Mouse (Mus musculus): ENCODE data around the gene Fank1. TPM values are rescaled to one million over a fixed set of nuclear protein-coding genes. Genes with fewer than 3 reads are reported as not detected.

Fank1 gene
- 1.3 and 1.6 TPM in 2 replicates for polyA plus RNA-seq (2012; rRNA removed)

- DNase-seq (ENCODE audit: low read depth) = no peak
Measured at GRCm38 (mm10) chr7:133776626-133776996, at the start of gene Fank1. TSS of gene Fank1 (plus strand) at chr7:133776861.

- DNase-seq (ENCODE audit: low read depth) = no peak
Measured at GRCm38 (mm10) chr7:133727027-133727426, 49.6 kb upstream of the Fank1 start.

GRCm38 (mm10) chr7:133729351-133729750 is 47.3 kb upstream of the Fank1 start:
- DNase-seq (ENCODE audit: low read depth) = no peak

- no peak for DNase-seq (ENCODE audit: low read depth)
Measured at GRCm38 (mm10) chr7:133730324-133731191, 46.1 kb upstream of the Fank1 start.

- no peak for DNase-seq (ENCODE audit: low read depth)
Measured at GRCm38 (mm10) chr7:133731971-133732645, 44.6 kb upstream of the Fank1 start.

- DNase-seq (ENCODE audit: low read depth) = no peak
Measured at GRCm38 (mm10) chr7:133740558-133740957, 36.1 kb upstream of the Fank1 start.

DNA sequence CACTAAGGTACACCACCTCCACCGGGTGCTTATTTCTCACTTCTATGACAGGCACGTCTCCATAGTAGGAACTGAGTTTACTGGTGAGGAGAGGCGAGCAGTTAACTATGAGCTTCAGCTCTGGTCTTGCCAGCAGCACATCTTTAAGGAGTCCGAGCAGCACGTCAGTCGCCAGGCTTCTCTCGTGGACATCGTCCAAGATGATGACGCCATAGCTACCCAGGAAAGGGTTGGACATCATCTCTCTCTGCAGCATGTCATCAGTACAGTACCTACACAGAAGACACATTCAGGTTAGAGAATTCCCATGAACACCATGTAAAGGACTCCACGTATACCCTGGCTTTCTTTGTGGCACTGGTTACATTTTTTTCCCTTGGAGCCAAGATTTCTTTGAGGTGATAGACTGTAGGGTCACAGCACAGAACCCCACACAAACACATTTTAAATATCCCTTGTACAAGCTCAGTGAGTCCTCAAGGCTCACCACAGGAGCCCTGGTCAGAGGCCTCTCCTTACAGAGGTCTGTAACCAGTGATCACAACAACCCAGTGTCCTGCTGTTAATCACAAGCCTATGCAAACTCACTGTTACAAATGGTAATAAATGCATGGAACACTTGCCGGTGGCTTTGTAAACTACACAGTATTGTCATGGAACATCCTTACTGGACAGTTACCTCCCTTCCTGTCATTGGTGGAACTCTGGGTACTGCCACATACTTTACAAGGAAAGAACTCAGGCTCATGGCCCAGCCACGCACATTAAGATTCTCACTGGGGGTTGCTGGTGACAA is 33.9 kb upstream of the Fank1 start:
- no peak for DNase-seq (ENCODE audit: low read depth)

- DNase-seq (ENCODE audit: low read depth) = no peak
Measured at GRCm38 (mm10) chr7:133743611-133744010, 33.0 kb upstream of the Fank1 start.

GRCm38 (mm10) chr7:133744209-133744608 is 32.5 kb upstream of the Fank1 start:
- DNase-seq (ENCODE audit: low read depth) = no peak

- DNase-seq (ENCODE audit: low read depth) = no peak
Measured at GRCm38 (mm10) chr7:133744701-133745100, 32.0 kb upstream of the Fank1 start.

DNA sequence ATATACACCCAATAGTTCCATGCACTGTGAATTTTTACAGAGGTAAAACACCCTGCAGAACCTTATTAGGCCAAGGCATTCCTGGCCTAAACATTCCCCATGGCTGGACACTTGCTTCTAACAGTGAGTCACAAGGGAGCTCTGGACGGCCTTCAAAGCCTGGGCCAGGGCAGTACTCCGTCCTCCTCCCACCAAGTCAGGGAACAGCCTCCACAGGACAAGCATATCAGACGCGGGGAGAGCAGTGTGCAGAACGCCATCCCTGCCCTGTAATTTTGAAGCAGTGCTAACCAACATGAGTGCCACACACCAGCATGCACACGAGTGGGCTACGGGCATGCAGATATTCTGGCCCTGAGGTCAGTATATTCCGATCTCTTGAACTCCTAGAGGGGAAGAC is 29.3 kb upstream of the Fank1 start:
- DNase-seq (ENCODE audit: low read depth) = no peak

DNA sequence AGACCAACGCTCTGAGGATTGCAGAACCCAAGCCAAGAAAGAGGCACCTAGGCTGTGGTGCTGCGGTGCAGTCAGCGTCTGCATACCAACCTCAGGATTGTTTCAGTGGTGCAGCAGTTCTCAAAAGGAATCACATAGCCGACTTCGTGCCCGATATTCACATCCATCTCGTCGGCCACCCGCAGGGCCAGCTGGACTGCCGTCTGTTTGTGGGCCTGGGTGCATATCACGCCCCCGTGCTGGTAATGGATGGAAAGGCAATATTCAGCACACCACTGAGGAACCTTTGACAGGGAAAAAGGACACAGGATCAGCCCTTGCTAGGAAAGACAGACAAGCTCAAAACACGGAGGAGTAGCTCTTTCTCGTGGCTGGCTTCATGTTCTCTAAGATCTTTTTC is 27.9 kb upstream of the Fank1 start:
- DNase-seq (ENCODE audit: low read depth) = no peak

- DNase-seq (ENCODE audit: low read depth) = no peak
Measured at GRCm38 (mm10) chr7:133750666-133751065, 26.0 kb upstream of the Fank1 start.

GRCm38 (mm10) chr7:133751163-133751562 is 25.5 kb upstream of the Fank1 start:
- no peak for DNase-seq (ENCODE audit: low read depth)

GRCm38 (mm10) chr7:133757961-133758455 is 18.7 kb upstream of the Fank1 start:
- DNase-seq (ENCODE audit: low read depth) = no peak

- DNase-seq (ENCODE audit: low read depth) = no peak
Measured at GRCm38 (mm10) chr7:133758716-133759115, 17.9 kb upstream of the Fank1 start.

DNA sequence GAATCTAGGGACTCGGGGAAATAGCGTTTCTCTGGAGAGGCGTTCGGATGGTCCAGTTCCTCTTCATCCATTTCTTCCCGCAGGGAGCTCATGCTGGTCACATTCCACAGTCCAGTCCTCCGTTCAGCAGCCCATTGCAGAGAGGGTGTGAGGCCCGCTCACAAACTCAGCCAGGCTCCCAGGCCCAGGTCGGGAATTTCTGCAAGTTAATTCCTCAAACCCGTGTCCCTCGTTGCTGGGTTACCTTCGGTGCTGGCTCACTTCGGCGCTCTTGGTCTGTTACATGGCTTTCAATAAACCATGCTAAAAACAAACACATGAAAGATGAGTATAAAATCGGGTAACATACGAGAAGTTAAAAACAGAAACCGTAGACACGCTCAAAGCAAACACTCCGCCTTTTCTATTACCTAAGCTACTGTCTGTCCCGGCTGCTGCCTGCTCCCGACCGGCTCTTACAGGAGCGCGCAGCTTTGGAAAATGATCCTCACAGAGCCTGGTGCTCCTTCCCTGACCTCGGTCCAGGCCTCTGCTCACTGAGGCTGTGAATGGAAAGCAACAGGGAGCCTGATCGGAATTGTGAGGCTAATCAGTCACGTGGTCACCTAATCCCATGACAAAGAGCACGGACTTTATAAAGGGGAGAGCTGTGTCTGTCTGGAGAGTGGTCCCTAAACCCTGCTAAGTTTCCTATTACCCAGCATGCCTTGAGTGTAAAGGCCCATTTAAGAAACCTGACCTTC is 16.9 kb upstream of the Fank1 start:
- DNase-seq (ENCODE audit: low read depth) = no peak

DNA sequence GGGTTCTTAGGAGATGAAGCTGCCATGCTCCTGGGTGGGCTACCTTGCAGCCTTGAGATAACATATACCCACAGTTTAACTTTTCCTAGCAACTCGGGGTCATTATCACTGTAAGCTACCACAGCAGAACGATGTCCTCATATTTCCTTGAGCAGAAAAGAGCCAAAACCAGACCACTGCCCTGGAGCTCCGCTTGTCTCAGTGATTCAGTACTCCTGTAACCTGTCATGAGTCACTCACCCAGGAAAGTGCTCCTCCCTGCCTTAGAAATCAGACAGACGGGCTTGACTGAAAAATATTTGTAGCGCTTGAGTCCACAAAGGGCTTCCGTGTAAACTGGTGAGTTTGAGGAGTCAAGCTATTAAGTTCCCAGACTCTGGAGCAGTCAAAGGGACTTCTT is 14.0 kb upstream of the Fank1 start:
- DNase-seq (ENCODE audit: low read depth) = no peak

DNA sequence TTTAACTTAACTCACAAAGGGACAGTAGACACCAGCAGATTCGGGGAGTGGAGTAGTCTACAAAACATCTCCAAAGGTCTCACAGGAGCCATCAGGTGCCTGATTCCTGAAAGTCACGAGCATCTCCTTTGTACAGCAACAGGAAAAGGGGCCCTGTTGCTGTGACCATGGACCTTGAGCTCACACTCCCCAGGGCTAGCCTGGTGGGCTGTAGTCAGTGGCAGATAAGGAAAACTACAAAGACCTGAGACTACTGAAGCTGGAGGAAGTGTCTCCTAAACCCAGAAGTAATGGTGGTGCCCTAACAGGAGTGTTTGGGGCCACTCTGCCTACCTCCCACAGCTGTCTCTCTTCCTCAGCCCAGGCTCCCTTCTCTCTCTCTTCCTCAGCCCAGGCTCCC is 12.2 kb upstream of the Fank1 start:
- DNase-seq (ENCODE audit: low read depth) = no peak

- no peak for DNase-seq (ENCODE audit: low read depth)
Measured at GRCm38 (mm10) chr7:133765240-133765848, 11.3 kb upstream of the Fank1 start.

GRCm38 (mm10) chr7:133765849-133766243 is 10.8 kb upstream of the Fank1 start:
- DNase-seq (ENCODE audit: low read depth) = no peak

Measured in gonadal fat pad, adult 2 months (tissue).